Mouse (Mus musculus) midbrain, embryonic 13.5 days (tissue): Measurements from ENCODE around the gene Crlf2. TPM values are rescaled to one million over a fixed set of nuclear protein-coding genes. Genes with fewer than 3 reads are reported as not detected.

Experiments used
- ATAC-seq: fragments of 200-750 bp; cut with Nextera tagmentation; 2 replicates; pipeline ENCODE4 v1.8.0; 2017; ENCODE audit warnings: mild to moderate bottlenecking, moderate TSS enrichment, moderate library complexity
- H3K27ac ChIP-seq: fragments of 300-500 bp; sonication (generic); 2 replicates; pipeline ENCODE4 v1.5.1; 2015; ENCODE audit warnings: inconsistent platforms, mild to moderate bottlenecking, moderate library complexity
- H3K27me3 ChIP-seq: fragments of 300-500 bp; sonication (generic); 2 replicates; pipeline ENCODE4 v1.6.1; 2015; ENCODE audit warnings: mild to moderate bottlenecking, inconsistent platforms
- H3K36me3 ChIP-seq: fragments of 300-500 bp; sonication (generic); 2 replicates; pipeline ENCODE4 v1.6.1; 2015; ENCODE audit warnings: mild to moderate bottlenecking, inconsistent platforms
- H3K4me1 ChIP-seq: fragments of 300-500 bp; sonication (generic); replicated peaks from 2 replicates; pipeline ENCODE4 v1.6.1; 2015; ENCODE audit warnings: inconsistent platforms
- H3K4me2 ChIP-seq: fragments of 300-500 bp; sonication (generic); replicated peaks from 2 replicates; pipeline ENCODE4 v1.6.1; 2015; ENCODE audit warnings: moderate library complexity, mild to moderate bottlenecking, inconsistent platforms
- H3K4me3 ChIP-seq: fragments of 300-500 bp; sonication (generic); replicated peaks from 2 replicates; pipeline ENCODE4 v1.5.1; 2015; ENCODE audit warnings: mild to moderate bottlenecking, inconsistent platforms
- H3K9ac ChIP-seq: fragments of 300-500 bp; sonication (generic); replicated peaks from 2 replicates; pipeline ENCODE4 v1.6.1; 2015; ENCODE audit warnings: mild to moderate bottlenecking, inconsistent platforms
- H3K9me3 ChIP-seq: fragments of 300-500 bp; sonication (generic); 2 replicates; pipeline ENCODE4 v1.6.1; 2016; ENCODE audit warnings: mild to moderate bottlenecking, inconsistent platforms
- WGBS: fragments of 180-500 bp; shearing (Covaris S2); methylation state at CpG from one replicate; pipeline ENCODE4 v1.1.7; 2015; 5-methylcytosine and 5-hydroxymethylcytosine counted together
- polyA plus RNA-seq: library from polyadenylated mRNA; unstranded; fragments of >200 nt; fragmentation: Nextera tagmentation; extraction: Ambion mirVana; gene quantifications from 2 replicates; pipeline ENCODE4 v1.2.1, GENCODE M21; 2015

Gene Crlf2
- polyA plus RNA-seq, 1 experiment from 2014 or later: 7.7 TPM

DNA sequence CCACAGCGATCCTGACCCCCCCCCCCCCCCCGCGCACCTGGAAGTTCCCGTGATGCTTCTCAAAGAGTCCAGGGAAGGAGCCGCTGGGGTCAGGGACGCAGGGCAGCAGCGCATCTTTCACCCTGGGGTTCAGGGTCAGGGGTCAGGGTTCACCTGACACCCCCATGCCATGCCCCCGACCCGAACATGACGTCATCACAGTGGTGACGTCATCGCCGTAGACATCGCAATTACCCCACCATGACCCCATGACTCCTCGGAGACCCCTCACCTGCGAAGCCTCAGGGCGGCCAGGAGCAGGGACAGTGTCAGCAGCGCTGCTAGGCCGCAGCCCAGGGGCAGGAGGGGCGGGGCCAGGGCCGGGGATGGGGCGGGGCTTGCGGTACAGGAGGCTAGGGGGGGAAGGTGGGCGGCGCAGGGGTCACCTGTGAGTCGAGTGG, 3.5 kb downstream of the Crlf2 start:
- no peak overlapping the region for H3K4me3 ChIP-seq
- no peak overlapping the region for H3K4me2 ChIP-seq
- peaks cover 46% of the 10 kb centered on the region for H3K9me3 ChIP-seq
- H3K9ac ChIP-seq: no peak overlapping the region
- H3K27ac ChIP-seq: no peak overlapping the region
- H3K4me1 ChIP-seq: no peaks in the 10 kb centered on the region
- ATAC-seq: no peak
- 84% methylated on average over 26 of the region's 26 CpGs for WGBS
- peaks cover 29% of the 10 kb centered on the region for H3K36me3 ChIP-seq
- no peaks in the 10 kb centered on the region for H3K27me3 ChIP-seq

- Histone ChIP-seq H3K36me3 (peaks cover 29% of the 10 kb centered on the region), H3K27ac (no peak overlapping the region), H3K4me2 (no peak overlapping the region), H3K4me3 (no peak overlapping the region), H3K4me1 (no peaks in the 10 kb centered on the region), H3K27me3 (no peaks in the 10 kb centered on the region), H3K9ac (no peak overlapping the region), H3K9me3 (peaks cover 44% of the 10 kb centered on the region)
- ATAC-seq: no peak
- WGBS: 90% methylated on average over 30 of the region's 30 CpGs
Observed at GRCm38 (mm10) chr5:109554091-109555050, 4.4 kb downstream of the Crlf2 start.

DNA sequence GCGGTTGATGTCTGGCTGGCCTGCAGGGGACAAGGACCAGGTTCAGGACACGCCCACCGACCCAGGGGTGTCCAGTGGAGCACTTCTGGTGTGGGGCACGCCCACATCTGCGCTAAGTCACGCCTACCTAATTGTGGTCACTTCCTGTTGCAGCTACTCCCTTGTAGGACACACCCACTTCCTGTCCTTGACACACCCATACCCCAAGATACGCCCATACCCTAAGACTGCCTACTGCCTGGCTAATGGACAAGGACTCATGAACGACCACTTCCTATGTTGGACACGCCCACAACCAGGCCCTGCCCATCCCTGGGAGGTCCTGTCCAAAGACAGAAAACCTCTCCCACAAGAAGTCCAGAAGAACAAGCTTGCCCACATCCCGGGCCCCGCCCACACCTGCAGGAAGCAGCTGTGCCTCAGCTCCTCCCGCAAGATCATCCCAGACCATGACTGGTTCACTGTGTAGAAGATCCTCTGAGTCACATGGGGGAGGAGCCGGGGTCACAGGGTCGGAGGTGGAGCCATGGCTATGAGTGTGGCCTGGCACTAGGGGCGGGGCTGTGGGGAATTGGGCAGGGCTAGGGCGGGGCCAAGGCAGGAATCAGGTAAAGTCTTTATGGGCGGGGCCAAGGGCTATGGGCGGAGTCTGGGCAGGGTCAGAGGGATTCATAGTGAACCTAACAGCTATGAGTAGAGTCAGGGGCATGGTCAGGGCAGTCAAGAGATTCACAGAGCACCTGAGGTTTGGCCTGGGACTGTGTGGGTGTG, 5.4 kb downstream of the Crlf2 start:
- Histone ChIP-seq H3K27ac (no peak overlapping the region), H3K4me1 (no peaks in the 10 kb centered on the region), H3K9me3 (peaks cover 48% of the 10 kb centered on the region), H3K4me3 (no peak overlapping the region), H3K36me3 (peaks cover 29% of the 10 kb centered on the region), H3K27me3 (no peaks in the 10 kb centered on the region), H3K9ac (no peak overlapping the region), H3K4me2 (no peak overlapping the region)
- WGBS: 75% methylated on average over 18 of the region's 18 CpGs
- ATAC-seq: no peak

DNA sequence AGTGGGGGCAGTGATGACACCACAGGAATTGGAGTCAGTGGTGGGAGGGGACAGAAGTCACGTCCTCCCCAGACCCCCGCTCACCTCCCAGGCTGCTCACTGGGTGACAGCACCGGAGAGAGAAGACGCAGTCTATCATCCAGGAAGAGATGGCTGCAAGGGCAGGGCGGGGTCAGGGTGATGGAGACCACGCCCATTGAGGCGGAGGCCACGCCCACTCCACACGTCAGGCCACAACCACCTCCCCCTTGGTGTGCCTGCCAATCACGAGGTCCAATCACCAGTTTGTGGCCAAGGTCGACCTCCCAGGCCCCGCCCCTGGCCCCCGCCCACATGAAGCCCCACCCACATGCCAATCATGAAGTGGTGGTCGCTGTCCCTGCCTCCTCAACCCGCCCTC, 6.3 kb downstream of the Crlf2 start:
- ATAC-seq: no peak
- Histone ChIP-seq H3K4me2 (no peak overlapping the region), H3K9me3 (peaks cover 48% of the 10 kb centered on the region), H3K27ac (no peak overlapping the region), H3K4me3 (no peak overlapping the region), H3K27me3 (no peaks in the 10 kb centered on the region), H3K4me1 (no peaks in the 10 kb centered on the region), H3K9ac (no peak overlapping the region), H3K36me3 (peaks cover 29% of the 10 kb centered on the region)
- 90% methylated on average over 15 of the region's 15 CpGs for WGBS

DNA sequence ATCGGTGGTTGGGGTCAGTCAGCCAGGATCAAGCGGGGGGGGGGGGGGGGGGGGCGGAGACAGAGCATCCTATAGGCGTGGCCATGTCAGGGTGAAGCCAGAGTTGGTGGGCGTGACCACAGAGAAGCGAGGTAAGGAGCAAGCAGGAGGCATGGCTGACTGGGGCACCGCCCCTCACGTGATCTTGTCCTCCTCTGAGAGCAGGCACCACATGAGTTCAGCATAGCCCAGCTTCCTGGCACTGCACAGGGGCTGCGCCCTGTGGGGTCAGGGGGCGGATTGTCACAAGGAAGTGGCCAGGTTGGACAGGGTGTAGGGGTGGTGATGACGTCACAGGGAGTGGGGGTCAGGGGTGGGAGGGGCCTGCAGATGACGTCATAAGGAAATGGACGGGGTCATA, 6.7 kb downstream of the Crlf2 start:
- 88% methylated on average over 10 of the region's 13 CpGs for WGBS

DNA sequence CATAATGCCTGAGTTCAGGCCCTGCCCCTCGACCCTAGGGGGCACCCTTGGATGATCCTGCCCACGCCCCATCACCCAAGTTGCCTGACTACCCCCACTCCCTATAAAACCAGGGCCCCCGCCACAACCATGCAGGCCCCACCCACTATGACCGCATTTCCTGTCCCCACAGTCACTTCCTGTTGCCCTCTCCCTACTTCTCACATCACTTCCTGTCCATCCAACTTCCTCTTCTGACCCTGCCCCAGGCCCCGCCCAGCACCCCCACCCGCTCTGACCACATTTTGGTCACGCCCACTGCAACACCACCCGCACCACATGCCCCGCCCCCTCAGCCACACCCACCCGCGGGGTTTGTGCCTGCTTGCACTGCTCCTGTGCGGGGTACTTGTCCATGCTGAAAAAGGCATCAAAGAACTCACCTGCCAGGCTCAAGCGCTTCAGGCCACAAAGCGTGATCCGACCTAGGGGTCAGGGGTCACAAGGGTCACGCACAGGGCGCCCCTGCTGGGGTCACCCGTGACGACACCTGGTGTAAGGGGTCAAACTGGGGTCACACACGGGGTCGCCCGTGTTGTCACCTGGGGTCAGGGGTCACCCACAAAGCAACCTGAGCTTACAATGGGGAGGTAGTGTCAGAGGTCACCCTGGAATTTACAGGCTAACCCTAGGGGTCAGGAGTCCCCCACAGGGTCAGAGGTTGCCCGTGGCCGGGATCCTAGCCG, 7.6 kb downstream of the Crlf2 start:
- Histone ChIP-seq H3K9me3 (peaks cover 46% of the 10 kb centered on the region), H3K4me3 (no peak overlapping the region), H3K4me1 (no peaks in the 10 kb centered on the region), H3K27me3 (no peaks in the 10 kb centered on the region), H3K36me3 (peaks cover 26% of the 10 kb centered on the region), H3K27ac (no peak overlapping the region), H3K4me2 (no peak overlapping the region), H3K9ac (no peak overlapping the region)
- no peak for ATAC-seq
- 90% methylated on average over 24 of the region's 25 CpGs for WGBS

More for the DNA sequence above, 6.7 kb downstream of the Crlf2 start:
- no peak overlapping the region for H3K4me3 ChIP-seq
- peaks cover 48% of the 10 kb centered on the region for H3K9me3 ChIP-seq
- H3K27ac ChIP-seq: no peak overlapping the region
- no peak overlapping the region for H3K9ac ChIP-seq
- no peaks in the 10 kb centered on the region for H3K4me1 ChIP-seq
- H3K36me3 ChIP-seq: peaks cover 29% of the 10 kb centered on the region
- no peak for ATAC-seq
- H3K27me3 ChIP-seq: no peaks in the 10 kb centered on the region
- H3K4me2 ChIP-seq: no peak overlapping the region

DNA sequence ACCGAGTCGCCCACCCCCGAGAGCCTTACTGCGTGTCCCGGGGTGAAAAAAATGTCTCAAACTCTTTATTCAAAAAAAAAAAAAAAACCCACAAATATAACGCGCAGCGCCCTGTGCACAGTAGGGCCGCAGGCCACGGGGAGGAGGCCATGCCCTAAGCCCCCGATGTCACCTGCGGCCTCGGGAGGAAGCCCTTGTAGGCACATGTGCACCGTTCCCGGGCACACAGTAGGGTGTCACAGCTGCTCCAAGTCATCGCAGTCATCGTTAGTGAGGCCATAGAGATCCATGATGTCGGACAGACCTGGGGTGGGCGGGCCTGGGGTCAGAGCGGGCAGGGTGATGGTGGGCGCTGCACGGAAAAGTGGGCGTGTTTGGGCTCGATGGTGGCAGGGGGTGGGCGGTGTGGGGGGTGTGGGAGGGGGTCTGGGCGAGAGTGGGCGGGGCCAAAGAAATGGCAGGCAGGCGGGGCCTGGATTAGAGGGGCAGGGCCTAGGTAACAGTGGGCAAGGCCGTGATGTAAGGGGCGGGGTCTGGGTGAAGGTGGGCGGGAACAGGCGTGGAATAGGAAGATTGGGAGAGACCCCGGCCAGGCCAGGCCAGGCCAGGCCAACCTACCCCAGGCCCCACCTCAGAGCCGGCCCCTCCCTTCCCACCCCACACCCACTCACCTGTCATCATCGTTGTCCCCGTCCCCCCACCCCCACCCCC, 8.4 kb downstream of the Crlf2 start:
- H3K4me1 ChIP-seq: no peaks in the 10 kb centered on the region
- H3K27me3 ChIP-seq: no peaks in the 10 kb centered on the region
- H3K27ac ChIP-seq: no peak overlapping the region
- peaks cover 44% of the 10 kb centered on the region for H3K9me3 ChIP-seq
- ATAC-seq: peak; percentile 12; the same call in 1 of the 2 replicates
- WGBS: 91% methylated on average over 34 of the region's 36 CpGs
- peaks cover 18% of the 10 kb centered on the region for H3K36me3 ChIP-seq
- H3K4me2 ChIP-seq: no peak overlapping the region
- H3K9ac ChIP-seq: no peak overlapping the region
- no peak overlapping the region for H3K4me3 ChIP-seq

DNA sequence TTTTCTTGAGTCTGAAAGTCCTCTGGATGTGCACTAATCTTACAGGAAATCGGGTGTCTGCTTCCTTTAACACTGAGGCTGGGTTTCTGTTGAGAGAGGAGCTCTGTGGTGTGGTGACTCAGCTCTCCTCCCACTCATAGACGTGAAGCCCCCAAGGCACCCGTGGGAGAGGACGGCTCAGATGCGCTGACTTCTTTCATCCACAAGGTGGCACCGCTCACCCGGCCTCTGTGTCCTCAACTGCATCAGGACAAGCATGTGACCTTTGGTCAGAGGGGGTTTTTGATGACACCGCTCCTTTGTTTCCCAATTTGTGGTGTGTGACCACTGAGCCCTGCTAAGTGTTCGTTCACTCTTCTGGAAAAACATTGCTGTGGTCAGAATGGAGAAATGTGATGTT, 10.1 kb downstream of the Crlf2 start:
- Histone ChIP-seq H3K9ac (no peak overlapping the region), H3K4me1 (no peaks in the 10 kb centered on the region), H3K4me2 (no peak overlapping the region), H3K9me3 (peaks cover 45% of the 10 kb centered on the region), H3K36me3 (peaks cover 3% of the 10 kb centered on the region), H3K27me3 (no peaks in the 10 kb centered on the region), H3K27ac (no peak overlapping the region), H3K4me3 (no peak overlapping the region)
- 74% methylated on average over 9 of the region's 9 CpGs for WGBS
- ATAC-seq: no peak

DNA sequence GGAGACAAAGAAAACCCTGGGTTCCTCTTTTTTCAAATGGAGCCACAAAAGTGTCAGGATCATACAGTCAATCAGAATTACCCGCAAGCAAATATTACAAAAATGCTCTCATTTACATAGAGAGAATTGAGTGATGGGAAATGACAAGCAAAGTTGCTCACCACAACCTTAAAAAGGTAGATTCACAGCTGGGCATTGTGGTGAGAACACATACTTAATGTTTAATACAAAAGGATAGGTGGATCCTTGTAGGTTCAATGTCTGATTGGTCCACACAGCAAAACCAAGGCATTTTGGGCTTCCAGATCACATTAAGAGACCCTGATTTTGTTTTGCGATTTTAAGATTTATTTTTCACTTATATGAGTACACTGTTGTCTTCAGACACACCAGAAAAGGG, 11.7 kb downstream of the Crlf2 start:
- no peak for ATAC-seq
- WGBS: 82% methylated on average over 2 of the region's 2 CpGs
- no peaks in the 10 kb centered on the region; the same call in 1 of the 2 replicates for H3K36me3 ChIP-seq
- no peak overlapping the region for H3K9ac ChIP-seq
- H3K27ac ChIP-seq: no peak overlapping the region
- no peaks in the 10 kb centered on the region for H3K4me1 ChIP-seq
- H3K9me3 ChIP-seq: peaks cover 31% of the 10 kb centered on the region
- no peak overlapping the region for H3K4me3 ChIP-seq
- H3K4me2 ChIP-seq: no peak overlapping the region
- H3K27me3 ChIP-seq: no peaks in the 10 kb centered on the region

DNA sequence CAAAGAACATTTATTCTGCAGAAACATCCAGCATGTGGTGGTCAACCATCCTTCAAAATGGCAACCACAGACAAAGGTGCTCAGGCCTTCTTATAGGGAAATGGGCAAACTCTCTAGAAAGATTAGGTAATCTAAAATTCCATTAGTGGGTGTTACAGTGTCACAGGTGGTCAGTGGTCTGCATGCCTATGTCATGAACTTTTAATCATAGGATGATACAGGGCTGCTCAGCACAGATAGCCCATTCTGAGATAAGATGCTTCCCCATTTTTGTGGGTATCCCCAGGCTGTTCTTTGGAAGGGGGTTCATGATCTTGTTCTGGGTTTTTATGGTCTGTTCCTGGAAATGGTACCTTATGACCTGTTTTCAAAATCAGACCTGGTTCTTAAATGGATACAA, 49.1 kb downstream of the Crlf2 start:
- ATAC-seq: no peak
- no peak overlapping the region for H3K4me2 ChIP-seq

DNA sequence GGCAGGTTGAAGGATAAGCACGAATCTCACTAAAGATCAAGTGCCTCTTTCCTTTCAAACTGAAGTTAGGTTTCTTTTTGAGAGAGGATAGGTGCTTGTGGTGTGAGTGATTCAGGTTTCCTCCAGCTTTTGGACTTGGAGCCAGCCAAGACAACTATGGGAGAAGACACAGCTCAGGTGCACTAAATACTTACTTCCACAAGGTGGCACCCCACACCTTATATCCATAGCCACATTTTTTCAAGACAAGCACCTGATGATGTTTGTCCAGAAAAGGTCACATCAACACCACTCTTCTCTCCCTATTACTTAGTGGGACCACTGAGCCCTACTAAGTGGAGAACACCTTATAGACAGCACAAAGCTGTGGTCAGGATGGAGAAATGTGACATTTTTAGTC, 52.1 kb downstream of the Crlf2 start:
- WGBS: 0% methylated on average over 1 of the region's 1 CpGs
- H3K4me3 ChIP-seq: no peak overlapping the region
- ATAC-seq: no peak
- H3K9ac ChIP-seq: no peak overlapping the region
- H3K4me1 ChIP-seq: no peaks in the 10 kb centered on the region
- H3K27ac ChIP-seq: no peak overlapping the region
- H3K36me3 ChIP-seq: no peaks in the 10 kb centered on the region
- H3K4me2 ChIP-seq: no peak overlapping the region
- no peaks in the 10 kb centered on the region for H3K27me3 ChIP-seq
- peaks cover 5% of the 10 kb centered on the region; the same call in 1 of the 2 replicates for H3K9me3 ChIP-seq

More for the DNA sequence above, 49.1 kb downstream of the Crlf2 start:
- Histone ChIP-seq H3K4me3 (no peak overlapping the region), H3K9me3 (0 out of 2 replicates have a peak, but pooled peaks cover 5% of the 10 kb centered on the region), H3K36me3 (no peaks in the 10 kb centered on the region), H3K27ac (no peak overlapping the region), H3K4me1 (no peaks in the 10 kb centered on the region), H3K9ac (no peak overlapping the region), H3K27me3 (no peaks in the 10 kb centered on the region)
